Comparison of ENCODE assay signal across 8 mouse cellular contexts in genomic region chr5:137072079-137072960, GRCm38 (mm10). TPM values are rescaled to one million over a fixed set of nuclear protein-coding genes. Genes with fewer than 3 reads are reported as not detected.
DNase-seq lines count a peak whose midpoint lies in the region; ATAC-seq and TF ChIP-seq lines count a peak whose summit lies in the region.

Gene Serpine1 (minus strand): TSS chr5:137072268.

- H3K36me3 ChIP-seq in forebrain, embryonic 14.5 days (ENCODE audit: control insufficient read depth, insufficient read depth, low read length), result no peaks in the 10 kb centered on the region
- no peaks in the 10 kb centered on the region for H3K36me3 ChIP-seq in lung, embryonic 14.5 days (ENCODE audit: insufficient read depth)

- peak within 1 kb of the TSS; percentile 11; the same call in 1 of the 2 replicates for H3K4me3 ChIP-seq in forebrain, embryonic 14.5 days (ENCODE audit: low read depth, low read length)
- H3K4me3 ChIP-seq in lung, embryonic 14.5 days (ENCODE audit: low read depth, low read length), result peak within 1 kb of the TSS; percentile 27

- H3K27ac ChIP-seq in forebrain, embryonic 14.5 days (ENCODE audit: low read depth, low read length), result no peak within 1 kb of the TSS; the same call in 1 of the 2 replicates
- peak within 1 kb of the TSS; percentile 89 for H3K27ac ChIP-seq in lung, embryonic 14.5 days (ENCODE audit: low read depth)

- peak; percentile 93 for DNase-seq in MN1 (ENCODE audit: low spot score)
- peak; percentile 19 for DNase-seq in c-Kit-positive CD71-positive TER-119-positive erythroid progenitor cells, embryonic 14.5 days (ENCODE audit: low spot score)
- DNase-seq in forebrain, embryonic 14.5 days (ENCODE audit: low spot score), result peak; percentile 74
- peak; percentile 87 to 89 for DNase-seq in heart, postnatal 14 days
- peak; percentile 87 to 94 for DNase-seq in kidney, postnatal 36 days
- DNase-seq in lung, embryonic 14.5 days, result peak; percentile 92
- peak; percentile 67 for DNase-seq in ovary, postnatal 36 days (ENCODE audit: low spot score)
- peak; percentile 78 for DNase-seq in urinary bladder, postnatal 14 days (ENCODE audit: low spot score)

- intact Hi-C loops in heart, postnatal 14 days (cut with DNase I), result no loop called here

- H3K4me2 ChIP-seq in forebrain, embryonic 14.5 days (ENCODE audit: low read length), result peak within 1 kb of the TSS; percentile 45
- peak within 1 kb of the TSS; percentile 63 for H3K4me2 ChIP-seq in lung, embryonic 14.5 days

- no peaks in the 10 kb centered on the region for H3K4me1 ChIP-seq in forebrain, embryonic 14.5 days (ENCODE audit: control insufficient read depth, insufficient read depth, low read length)
- peaks cover 28% of the 10 kb centered on the region for H3K4me1 ChIP-seq in lung, embryonic 14.5 days (ENCODE audit: insufficient read depth)

- no peak for TF ChIP-seq CTCF in lung, embryonic 14.5 days (IDR thresholded peaks at IDR 0.05; ENCODE audit: low read depth)

- no peaks in the 10 kb centered on the region for H3K9me3 ChIP-seq in forebrain, embryonic 14.5 days (replicated peaks; ENCODE audit: control insufficient read depth, low read length)
- H3K9me3 ChIP-seq in lung, embryonic 14.5 days (ENCODE audit: low read depth, low read length), result no peaks in the 10 kb centered on the region

- ATAC-seq in forebrain, embryonic 14.5 days, result peak; percentile 75; the same call in 1 of the 2 replicates
- peak; percentile 95 for ATAC-seq in lung, embryonic 14.5 days (ENCODE audit: insufficient read depth)

- H3K9ac ChIP-seq in forebrain, embryonic 14.5 days (ENCODE audit: low read length), result peak within 1 kb of the TSS; percentile 46; the same call in 1 of the 2 replicates
- H3K9ac ChIP-seq in lung, embryonic 14.5 days, result no peak within 1 kb of the TSS

- no peaks in the 10 kb centered on the region for H3K27me3 ChIP-seq in forebrain, embryonic 14.5 days (replicated peaks; ENCODE audit: control insufficient read depth, insufficient read depth, low read length)
- no peaks in the 10 kb centered on the region for H3K27me3 ChIP-seq in lung, embryonic 14.5 days (ENCODE audit: insufficient read depth, low read length)

- WGBS in forebrain, embryonic 14.5 days, result 14% methylated on average over 23 of the region's 23 CpGs
- 11% methylated on average over 23 of the region's 23 CpGs for WGBS in lung, embryonic 14.5 days

RNA-seq across cellular contexts. Expression of gene Serpine1, which starts in this region (rescaled TPM):
- polyA plus RNA-seq in forebrain, embryonic 14.5 days (2014; fragmentation: Nextera tagmentation; extraction: Ambion mirVana), result 0.14 and 0.28 TPM in 2 replicates
- 10 to 100 TPM; 12.5 TPM for total RNA-seq in heart, postnatal 14 days (2021)
- 0.47 and 0.86 TPM in 2 replicates for polyA plus RNA-seq in lung, embryonic 14.5 days (2014; fragmentation: Nextera tagmentation; extraction: Ambion mirVana)

Comparison
In these comparisons a context has a peak if more than half of its experiments do, and no peak if none do; other contexts are left out.
1. Peak in DNase-seq, ATAC-seq, H3K4me3 ChIP-seq, H3K9ac ChIP-seq and H3K4me2 ChIP-seq in forebrain, embryonic 14.5 days; RNA of the gene not detected or under 1 TPM.
2. Peak in DNase-seq, ATAC-seq, H3K4me3 ChIP-seq, H3K27ac ChIP-seq and H3K4me2 ChIP-seq in lung, embryonic 14.5 days; RNA of the gene not detected or under 1 TPM.
3. DNase-seq: peak in every context shown above with its lines; median percentile 93 in MN1; 92 in lung, embryonic 14.5 days; 90 in kidney, postnatal 36 days; 88 in heart, postnatal 14 days; 78 in urinary bladder, postnatal 14 days; 74 in forebrain, embryonic 14.5 days; 67 in ovary, postnatal 36 days; 19 in c-Kit-positive CD71-positive TER-119-positive erythroid progenitor cells, embryonic 14.5 days.